Mouse (Mus musculus) adrenal gland, postnatal 36 days (tissue): ENCODE measurements around the gene Mcat. TPM values are rescaled to one million over a fixed set of nuclear protein-coding genes. Genes with fewer than 3 reads are reported as not detected.
"Not testable (repeated sequence)": the region's sequence is repeated elsewhere in the genome, so short reads cannot be mapped to it uniquely, and the experiment has no call there.

Experiments used
- DNase-seq, 2 experiments: peaks; one replicate each; pipeline ENCODE4 v3.0.0; 2021; ENCODE audit warnings: mixed read lengths in 1 of 2
- microRNA-seq: library from miRNA; unstranded; fragments of <30 nt; microRNA quantifications from one replicate; pipeline ENCODE4 v1.2.0, GENCODE M21; 2021
- total RNA-seq, 2 experiments: library from RNA; stranded (reverse); gene quantifications; 2 replicates each; pipeline ENCODE4 v1.2.3; 2021

Mcat gene
- total RNA-seq, 2 experiments from 2014 or later, result 35.2 to 39.4 TPM

- DNase-seq, result peak; percentile 97 to 98
These were observed 52.7 kb downstream of the Mcat start, which contains the start of gene Ttll1 for GRCm38 (mm10) chr15:83510805-83511405. Gene Ttll1, minus strand, starts transcription at chr15:83510893.

DNA sequence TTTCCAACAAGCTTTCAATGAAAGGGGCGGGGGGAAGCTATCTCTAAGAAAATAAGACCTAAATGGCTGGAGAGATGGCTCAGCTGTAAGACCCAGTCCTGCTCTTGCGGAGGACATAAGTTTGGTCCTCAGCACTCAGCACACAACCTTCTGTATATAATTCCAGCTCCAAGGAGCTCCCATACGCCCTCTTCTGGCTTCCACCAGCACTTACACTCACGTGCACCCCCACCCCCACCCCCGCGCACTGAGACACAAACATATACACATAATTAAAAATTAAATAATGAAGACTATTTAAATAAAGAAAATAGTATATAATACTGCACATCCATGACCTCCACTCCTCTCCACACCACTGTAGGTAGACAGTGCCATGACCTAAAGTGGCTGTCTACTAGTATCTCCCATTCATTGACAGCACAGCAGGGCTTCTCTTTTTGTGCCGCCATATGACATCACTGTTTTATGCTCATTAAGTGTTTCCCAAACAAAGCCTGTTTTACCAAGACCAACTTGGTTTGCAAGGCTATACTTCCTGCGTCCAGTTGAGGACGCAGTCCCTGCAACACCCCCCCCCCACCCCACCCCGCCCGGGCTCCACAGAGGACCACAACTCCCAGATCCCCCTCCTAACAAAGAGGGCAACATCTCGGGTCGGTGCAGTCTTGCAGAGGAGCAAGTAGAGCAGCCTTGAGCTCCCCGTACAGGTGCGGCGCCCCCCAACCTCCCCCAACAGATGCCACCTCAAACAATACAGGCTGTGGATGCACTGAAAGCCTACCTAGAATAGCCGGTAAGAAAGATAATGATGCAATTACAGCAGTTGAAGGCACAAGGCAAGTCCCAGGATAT is 53.4 kb downstream of the Mcat start:
- no peak for DNase-seq

DNA sequence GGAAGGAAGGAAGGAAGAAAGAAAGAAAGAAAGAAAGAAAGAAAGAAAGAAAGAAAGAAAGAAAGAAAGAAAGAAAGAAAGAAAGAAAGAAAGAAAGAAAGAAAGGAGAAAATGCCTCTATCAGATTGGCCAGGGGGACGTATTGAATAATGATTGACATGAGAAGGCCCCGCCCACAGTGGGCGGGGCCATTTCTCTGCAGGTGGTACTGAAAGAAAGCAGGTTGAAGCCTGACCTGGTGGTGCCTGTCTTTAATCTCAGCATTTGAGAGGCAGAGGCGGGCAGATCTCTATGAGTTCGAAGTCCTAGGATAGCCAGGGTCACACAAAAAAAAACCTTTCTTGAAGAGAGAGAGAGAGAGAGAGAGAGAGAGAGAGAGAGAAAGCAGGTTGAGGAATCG is 62.1 kb downstream of the Mcat start:
- DNase-seq, result not testable (repeated sequence)

DNA sequence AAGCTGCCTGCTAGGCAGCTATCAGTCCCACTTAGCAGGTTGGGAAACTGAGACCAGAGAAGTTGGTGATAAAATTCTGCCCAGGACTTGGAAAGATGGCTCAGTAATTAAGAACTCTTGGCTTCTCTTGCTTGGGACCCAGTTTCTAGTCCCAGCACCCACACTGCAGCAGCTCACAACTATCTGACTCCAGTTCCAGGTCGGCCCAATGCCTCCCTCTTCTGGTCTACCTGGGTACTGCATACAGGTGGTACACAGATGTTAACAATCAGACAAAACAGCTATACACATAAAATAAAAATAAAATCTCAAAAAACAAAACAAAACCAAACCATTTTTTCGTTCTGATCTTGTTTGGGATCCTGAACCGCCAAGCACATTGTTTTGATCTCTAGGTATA is 63.2 kb downstream of the Mcat start:
- peak; percentile 28 to 42 for DNase-seq

DNA sequence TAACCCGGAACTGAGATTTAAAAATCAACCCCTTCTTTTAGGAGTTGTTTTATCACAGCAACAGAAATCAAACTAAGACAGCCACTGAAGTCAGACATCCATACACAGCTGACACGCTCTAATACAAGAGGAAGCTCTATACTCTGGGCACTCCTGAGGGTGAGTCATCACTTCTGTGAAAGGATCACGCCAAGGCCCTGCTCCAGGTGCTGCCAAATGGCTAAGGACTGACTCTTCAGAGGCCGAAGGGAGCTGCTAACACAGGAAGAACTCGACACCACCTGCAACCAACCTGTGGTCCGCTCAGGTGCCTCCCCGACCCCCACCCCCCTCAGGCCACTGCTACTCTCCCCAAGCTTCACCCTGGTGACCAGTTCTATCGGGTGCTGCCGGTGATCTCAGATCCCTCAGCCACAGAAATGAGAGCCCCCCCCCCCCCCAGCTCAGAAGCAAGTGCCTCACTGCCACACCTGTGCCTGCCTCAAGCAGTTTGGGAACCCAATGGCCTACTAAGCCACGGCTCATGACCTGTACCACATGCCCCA is 64.3 kb downstream of the Mcat start:
- peak in 1 of 2 experiments; percentile 27 for DNase-seq

DNA sequence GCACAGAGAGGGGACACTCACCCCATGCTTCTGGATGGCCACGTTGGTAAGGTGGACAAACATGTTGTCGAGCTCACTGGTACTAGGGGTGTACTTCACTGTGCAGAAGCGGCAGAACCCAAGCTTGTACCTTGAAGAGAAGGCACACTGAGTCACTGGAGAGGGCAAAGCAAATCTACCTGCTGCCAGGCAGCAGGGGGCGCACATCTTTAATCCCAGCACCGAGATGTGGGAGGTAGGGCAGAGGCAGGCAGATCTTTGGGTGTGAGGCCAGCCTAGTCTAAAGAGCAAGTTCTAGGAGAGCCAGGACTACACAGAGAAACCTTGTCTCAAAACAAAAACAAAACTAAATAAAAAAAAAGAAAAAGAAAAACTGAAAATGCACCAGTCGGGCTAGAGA is 66.3 kb downstream of the Mcat start:
- peak in 1 of 2 experiments; percentile 34 for DNase-seq

Small RNAs within 50 kb of the gene (microRNA-seq; reads per million reads assigned to microRNA genes)
- gene Gm24575, result not detected

Other genes with a start within 250 kb of the Mcat start
- 10 to 100 TPM; 31.2 to 38.4 TPM for gene Arfgap3, start 213.5 kb downstream of the Mcat start, total RNA-seq
- 10 to 100 TPM; 85.6 to 94.3 TPM for gene Pacsin2, start 99.2 kb downstream of the Mcat start, total RNA-seq
- gene Ttll1, start 52.9 kb downstream of the Mcat start, total RNA-seq, result 1 to 10 TPM; 7.6 to 7.7 TPM
- gene Bik, start 36.9 kb downstream of the Mcat start, total RNA-seq, result 1 to 10 TPM; 4.1 to 4.8 TPM
- gene Tspo, start 195 bp downstream of the Mcat start, total RNA-seq, result 100 to 1,000 TPM; 495 to 614 TPM
- 10 to 100 TPM; 33.4 to 41.1 TPM for gene Ttll12, start 31.4 kb upstream of the Mcat start, total RNA-seq
- gene Scube1, start 161.2 kb upstream of the Mcat start, total RNA-seq, result 1 to 10 TPM; 4.4 to 4.6 TPM
- gene Mpped1, start 215.7 kb upstream of the Mcat start, total RNA-seq, result not detected